Mouse (Mus musculus): Measurements from ENCODE around the gene Uqcrc1.

- TF ChIP-seq CTCF (IDR thresholded peaks at IDR 0.05; ENCODE audit: control insufficient read depth, insufficient read depth, insufficient read length) (no peak), MAX (IDR thresholded peaks at IDR 0.05) (no peak), USF1 (IDR thresholded peaks at IDR 0.05; ENCODE audit: low read depth) (no peak), MYOG (IDR thresholded peaks at IDR 0.05; ENCODE audit: control insufficient read depth, extremely low read depth, insufficient read length) (no peak), CEBPB (IDR thresholded peaks at IDR 0.05; ENCODE audit: low read depth) (no peak), FOSL1 (IDR thresholded peaks at IDR 0.05; ENCODE audit: insufficient read depth, low read length, poor library complexity, severe bottlenecking) (no peak)
Measured at GRCm38 (mm10) chr9:108987704-108988350, 51.4 kb downstream of the Uqcrc1 start.
